Mouse (Mus musculus) Patski (cell line): Measurements from ENCODE around the gene Prim1. TPM values are rescaled to one million over a fixed set of nuclear protein-coding genes. Genes with fewer than 3 reads are reported as not detected.
"Not testable (repeated sequence)": the region's sequence is repeated elsewhere in the genome, so short reads cannot be mapped to it uniquely, and the experiment has no call there.

ENCODE experiments used
- ATAC-seq: fragments of 100-300 bp; one replicate; pipeline ENCODE4 v1.8.0; 2021
- CTCF ChIA-PET: fragments of 350-600 bp; sonication (Branson Sonifier 250); formaldehyde crosslinking; loops from one replicate; lab custom pipeline; 2022; ENCODE audit warnings: inconsistent platforms; lab: Charles Lee
- POLR2A ChIA-PET: fragments of 350-600 bp; sonication (Branson Sonifier 250); formaldehyde crosslinking; loops from one replicate; lab custom pipeline; 2022; ENCODE audit warnings: antibody characterized with exemption, inconsistent platforms; lab: Charles Lee
- DNase-seq: peaks from one replicate; pipeline ENCODE4 v3.0.0-alpha.2; 2011; ENCODE audit warnings: low read depth, low spot score
- H3K27me3 ChIP-seq: fragments of 371-371 bp; one replicate; pipeline ENCODE4 v1.5.1; 2021
- CTCF ChIP-seq: fragments of 100-300 bp; IDR thresholded peaks from one replicate; pipeline ENCODE4 v1.5.1; 2021
- in situ Hi-C: fragments of 300-500 bp; cut with MboI; formaldehyde crosslinking; loops from 3 replicates; pipeline ENCODE4 v1.11.1; 2018; ENCODE audit warnings: low pct_unique_long_range_greater_than_20kb, mixed read lengths
- polyA plus RNA-seq: library from polyadenylated mRNA; unstranded; gene quantifications from one replicate; pipeline ENCODE4 v1.2.3, GENCODE M21; 2021

Prim1 gene
- polyA plus RNA-seq, 1 experiment from 2014 or later = 28.4 TPM

GRCm38 (mm10) chr10:128066072-128066471, 51.1 kb downstream of the Prim1 start:
- in situ Hi-C loops = no loop called here
- no peak for ATAC-seq

GRCm38 (mm10) chr10:128069201-128069600, 54.2 kb downstream of the Prim1 start:
- POLR2A ChIA-PET = interaction anchor here (0.7 kb wide), 1 partner anchor 14 kb away, joined by 3 read pairs; no protein-coding TSS in a partner anchor
- TF ChIP-seq CTCF = no peak

More at GRCm38 (mm10) chr10:128066072-128066471, 51.1 kb downstream of the Prim1 start:
- no peak for DNase-seq
- no peaks in the 10 kb centered on the region for H3K27me3 ChIP-seq
- CTCF ChIA-PET = no interaction called here
- POLR2A ChIA-PET = no interaction called here
- no peak for TF ChIP-seq CTCF

GRCm38 (mm10) chr10:128070432-128070831, 55.5 kb downstream of the Prim1 start:
- POLR2A ChIA-PET, in situ Hi-C loops, ATAC-seq, H3K27me3 ChIP-seq, DNase-seq: not testable (repeated sequence)
- CTCF ChIA-PET = interaction anchor here (1.0 kb wide), 1 partner anchor 20 kb away, joined by 3 read pairs; no protein-coding TSS in a partner anchor
- peak; percentile 48 for TF ChIP-seq CTCF

More at GRCm38 (mm10) chr10:128069201-128069600, 54.2 kb downstream of the Prim1 start:
- no peaks in the 10 kb centered on the region for H3K27me3 ChIP-seq
- ATAC-seq (no peak), DNase-seq (no peak)
- CTCF ChIA-PET = interaction anchor here (0.8 to 1.1 kb wide), 2 partner anchors 10 to 27 kb away, joined by 3 read pairs; no protein-coding TSS in a partner anchor
- in situ Hi-C loops = no loop called here

DNA sequence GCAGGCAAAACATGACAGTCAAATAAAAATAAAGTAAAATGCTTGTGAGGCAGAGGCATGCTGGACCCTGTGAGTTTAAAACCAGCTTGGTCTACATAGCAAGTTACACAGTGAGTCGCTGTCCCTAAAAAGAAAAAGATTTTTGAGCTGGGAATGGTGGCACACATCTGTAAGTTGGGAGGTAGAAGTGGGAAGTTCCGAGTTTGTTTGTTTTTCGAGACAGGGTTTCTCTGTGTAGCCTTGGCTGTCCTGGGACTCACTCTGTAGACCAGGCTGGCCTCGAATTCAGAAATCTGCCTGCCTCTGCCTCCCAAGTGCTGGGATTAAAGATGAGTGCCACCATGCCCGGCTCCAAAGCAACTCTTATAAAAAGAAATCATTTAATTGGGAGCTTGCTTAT, 63.3 kb downstream of the Prim1 start:
- in situ Hi-C loops, ATAC-seq: not testable (repeated sequence)
- POLR2A ChIA-PET = interaction anchor here (0.7 kb wide), 1 partner anchor 1750 kb away, joined by 3 read pairs; no protein-coding TSS in a partner anchor

More for the DNA sequence above, 63.3 kb downstream of the Prim1 start:
- DNase-seq, H3K27me3 ChIP-seq: not testable (repeated sequence)
- CTCF ChIA-PET = interaction anchor here (2.3 kb wide), 1 partner anchor 14 kb away, joined by 8 read pairs; no protein-coding TSS in a partner anchor

Other genes with a start within 250 kb of the Prim1 start
- not detected for gene Rdh9, start 238.8 kb upstream of the Prim1 start, polyA plus RNA-seq
- gene Rdh16, start 214.0 kb upstream of the Prim1 start, polyA plus RNA-seq = 0.03 TPM
- not detected for gene Rdh19, start 165.2 kb upstream of the Prim1 start, polyA plus RNA-seq
- gene Rdh16f2, start 148.7 kb upstream of the Prim1 start, polyA plus RNA-seq = not detected
- gene Rdh7, start 126.4 kb upstream of the Prim1 start, polyA plus RNA-seq = not detected
- not detected for gene Sdr9c7, start 116.7 kb upstream of the Prim1 start, polyA plus RNA-seq
- not detected for gene Hsd17b6, start 7.6 kb upstream of the Prim1 start, polyA plus RNA-seq
- 764 TPM for gene Naca, start 20.4 kb downstream of the Prim1 start, polyA plus RNA-seq
- 141 TPM for gene Ptges3, start 43.8 kb downstream of the Prim1 start, polyA plus RNA-seq
- gene Atp5b, start 68.1 kb downstream of the Prim1 start, polyA plus RNA-seq = 2,546 TPM
- gene Baz2a, start 76.4 kb downstream of the Prim1 start, polyA plus RNA-seq = 45.8 TPM
- 74.2 TPM for gene Rbms2, start 165.1 kb downstream of the Prim1 start, polyA plus RNA-seq
- 1.6 TPM for gene Gls2, start 179.3 kb downstream of the Prim1 start, polyA plus RNA-seq
- gene Spryd4, start 196.6 kb downstream of the Prim1 start, polyA plus RNA-seq = 13.8 TPM
- gene Mip, start 210.7 kb downstream of the Prim1 start, polyA plus RNA-seq = 0.04 TPM
- 17.5 TPM for gene Timeless, start 216.9 kb downstream of the Prim1 start, polyA plus RNA-seq
- gene Apon, start 238.9 kb downstream of the Prim1 start, polyA plus RNA-seq = 1.4 TPM